Mouse (Mus musculus) myocyte (in vitro differentiated cells): ENCODE results near the gene Prkcz. TPM values are rescaled to one million over a fixed set of nuclear protein-coding genes. Genes with fewer than 3 reads are reported as not detected.

Experiments
- H3K27me3 ChIP-seq: one replicate; pipeline ENCODE4 v1.6.1; 2011; ENCODE audit not compliant: control insufficient read depth, insufficient read depth, insufficient read length
- H3K36me3 ChIP-seq: one replicate; pipeline ENCODE4 v1.6.1; 2011; ENCODE audit not compliant: control insufficient read depth, insufficient read depth
- H3K4me2 ChIP-seq: one replicate; pipeline ENCODE4 v1.6.1; 2011; ENCODE audit warnings: low read depth, control low read depth
- H3K4me3 ChIP-seq: one replicate; pipeline ENCODE4 v1.5.1; 2011; ENCODE audit warnings: mild to moderate bottlenecking, control low read depth, moderate library complexity
- H3K79me2 ChIP-seq: one replicate; pipeline ENCODE4 v1.6.1; 2011; ENCODE audit not compliant: control insufficient read depth, insufficient read depth
- H3ac ChIP-seq: one replicate; pipeline ENCODE4 v1.6.1; 2011; ENCODE audit not compliant: control insufficient read depth, insufficient read length
- CEBPB ChIP-seq: IDR thresholded peaks from 2 replicates; pipeline ENCODE4 v1.6.1; 2011; ENCODE audit warnings: mild to moderate bottlenecking, moderate library complexity; ENCODE audit not compliant: poor library complexity, insufficient read depth, severe bottlenecking
- E2F4 ChIP-seq: IDR thresholded peaks from one replicate; pipeline ENCODE4 v1.6.1; 2011; ENCODE audit warnings: mild to moderate bottlenecking, control low read depth, moderate library complexity; ENCODE audit not compliant: insufficient read depth
- MAX ChIP-seq: IDR thresholded peaks from one replicate; pipeline ENCODE4 v1.6.1; 2011; ENCODE audit warnings: low read depth, mild to moderate bottlenecking, control low read depth
- MYOD1 ChIP-seq, 3 experiments: IDR thresholded peaks; one replicate each; pipeline ENCODE4 v1.6.1; 2011; ENCODE audit warnings: control low read depth in 2 of 3, low read depth in 2 of 3, mild to moderate bottlenecking in 2 of 3, moderate library complexity in 1 of 3; ENCODE audit not compliant: insufficient read length in 2 of 3, control insufficient read depth in 1 of 3
- MYOG ChIP-seq, 3 experiments: IDR thresholded peaks; one replicate each; pipeline ENCODE4 v1.6.1; 2011; ENCODE audit warnings: control low read depth in 2 of 3, low read depth in 2 of 3, mild to moderate bottlenecking in 2 of 3; ENCODE audit not compliant: insufficient read length in 2 of 3, control insufficient read depth in 1 of 3, insufficient read depth in 1 of 3
- POLR2A ChIP-seq: IDR thresholded peaks from one replicate; pipeline ENCODE4 v1.6.1; 2011; ENCODE audit warnings: low read depth, mild to moderate bottlenecking, control low read depth, moderate library complexity; ENCODE audit not compliant: insufficient read length
- POLR2AphosphoS2 ChIP-seq: IDR thresholded peaks from one replicate; pipeline ENCODE4 v1.6.1; 2011; ENCODE audit warnings: low read depth, control low read depth; ENCODE audit not compliant: insufficient read length
- REST ChIP-seq: IDR thresholded peaks from one replicate; pipeline ENCODE4 v1.6.1; 2011; ENCODE audit warnings: mild to moderate bottlenecking, control low read depth, moderate library complexity; ENCODE audit not compliant: insufficient read depth, insufficient read length
- SRF ChIP-seq: IDR thresholded peaks from one replicate; pipeline ENCODE4 v1.6.1; 2011; ENCODE audit warnings: low read depth; ENCODE audit not compliant: control insufficient read depth, insufficient read length
- TCF12 ChIP-seq: IDR thresholded peaks from one replicate; pipeline ENCODE4 v1.6.1; 2011; ENCODE audit warnings: mild to moderate bottlenecking, control low read depth; ENCODE audit not compliant: poor library complexity, insufficient read depth, severe bottlenecking
- TCF3 ChIP-seq: IDR thresholded peaks from one replicate; pipeline ENCODE4 v1.6.1; 2011; ENCODE audit warnings: low read depth, control low read depth; ENCODE audit not compliant: insufficient read length
- USF1 ChIP-seq: IDR thresholded peaks from one replicate; pipeline ENCODE4 v1.6.1; 2011; ENCODE audit warnings: low read depth, mild to moderate bottlenecking, control low read depth, moderate library complexity
- polyA plus RNA-seq: library from polyadenylated mRNA; unstranded; fragments of >200 nt; fragmentation: generic; extraction: Trizol; gene quantifications from one replicate; pipeline ENCODE4 v1.2.1, GENCODE M21; 2012; ENCODE audit warnings: missing spikeins

Gene Prkcz
- polyA plus RNA-seq, 1 experiment: 0.36 TPM

DNA sequence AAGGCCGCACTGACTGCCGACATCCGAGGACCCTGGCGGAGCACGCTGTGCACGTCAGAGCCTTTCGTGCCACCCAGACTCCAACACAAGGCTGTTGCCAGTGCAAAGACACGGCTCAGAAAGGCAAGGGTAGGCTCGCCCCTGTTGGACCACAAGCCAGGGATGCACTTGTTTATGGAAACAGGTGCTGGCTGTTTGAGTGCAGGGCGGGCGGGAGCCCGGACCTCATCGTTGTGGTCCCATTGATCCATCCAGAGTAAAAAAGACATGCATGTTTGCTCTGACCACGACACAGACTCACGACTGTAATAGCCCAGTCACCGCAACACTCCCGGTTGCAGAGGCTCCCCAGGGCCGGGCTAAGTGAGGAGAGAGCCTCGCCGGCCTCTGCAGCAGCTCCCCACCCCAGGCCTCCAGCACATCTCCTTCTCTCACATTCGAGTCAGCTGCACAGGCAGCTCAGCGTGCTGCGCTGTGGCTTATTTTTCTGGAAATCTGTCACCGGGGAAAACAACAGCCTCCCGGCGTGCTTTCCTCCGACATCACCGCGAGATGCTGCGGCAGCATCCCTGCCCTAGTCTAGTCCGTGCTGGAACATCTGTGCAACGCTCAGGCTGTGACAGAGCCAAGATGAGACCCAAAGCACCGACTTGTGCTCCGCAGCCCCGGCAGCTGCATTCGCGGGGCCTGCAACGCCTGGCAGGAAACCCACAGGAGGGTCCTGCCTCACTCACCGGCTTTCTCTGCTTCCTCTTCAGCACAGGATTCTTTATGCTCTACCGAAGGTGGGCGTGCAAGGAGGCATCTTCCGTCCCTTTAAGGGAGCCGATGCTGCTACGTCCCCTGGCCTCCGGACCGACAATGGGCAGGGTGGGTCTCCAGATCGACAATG lies 16.2 kb downstream of the Prkcz start:
- no peaks in the 10 kb centered on the region for H3K36me3 ChIP-seq
- H3ac ChIP-seq: no peak overlapping the region
- no peaks in the 10 kb centered on the region for H3K79me2 ChIP-seq
- peaks cover 71% of the 10 kb centered on the region for H3K27me3 ChIP-seq
- H3K4me2 ChIP-seq: peak overlapping the region; percentile 18
- no peak overlapping the region for H3K4me3 ChIP-seq
- TF ChIP-seq MAX: no peak
- no peak for TF ChIP-seq TCF12
- TF ChIP-seq CEBPB: no peak
- no peak for TF ChIP-seq TCF3
- TF ChIP-seq USF1: no peak
- TF ChIP-seq MYOD1 (IDR thresholded peaks at IDR 0.05; ENCODE audit: control insufficient read depth in 1 of 3, insufficient read length in 2 of 3, low read depth in 2 of 3): no peak
- TF ChIP-seq MYOG (IDR thresholded peaks at IDR 0.05; ENCODE audit: control insufficient read depth in 1 of 3, insufficient read depth in 1 of 3, insufficient read length in 2 of 3, low read depth in 2 of 3): no peak
- no peak for TF ChIP-seq E2F4
- TF ChIP-seq POLR2A: no peak
- no peak for TF ChIP-seq POLR2AphosphoS2
- TF ChIP-seq REST: no peak
- TF ChIP-seq SRF: no peak

DNA sequence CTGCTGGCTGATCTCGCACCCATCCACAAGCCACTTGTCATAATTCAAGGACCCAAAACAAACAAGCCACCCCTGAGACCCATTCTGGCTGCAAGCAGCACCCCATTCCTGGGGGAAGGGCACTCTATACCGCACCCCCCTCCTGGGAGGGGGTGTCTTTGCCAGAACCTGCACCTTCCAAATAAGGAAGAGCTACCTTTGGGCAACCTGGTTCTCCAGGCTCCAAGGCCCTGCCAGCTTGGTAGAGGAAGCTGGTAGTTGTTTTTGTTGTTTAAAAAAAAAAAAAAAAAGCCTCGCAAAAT lies 16.9 kb downstream of the Prkcz start:
- Histone ChIP-seq H3K4me3 (no peak overlapping the region), H3K27me3 (peaks cover 71% of the 10 kb centered on the region)

DNA sequence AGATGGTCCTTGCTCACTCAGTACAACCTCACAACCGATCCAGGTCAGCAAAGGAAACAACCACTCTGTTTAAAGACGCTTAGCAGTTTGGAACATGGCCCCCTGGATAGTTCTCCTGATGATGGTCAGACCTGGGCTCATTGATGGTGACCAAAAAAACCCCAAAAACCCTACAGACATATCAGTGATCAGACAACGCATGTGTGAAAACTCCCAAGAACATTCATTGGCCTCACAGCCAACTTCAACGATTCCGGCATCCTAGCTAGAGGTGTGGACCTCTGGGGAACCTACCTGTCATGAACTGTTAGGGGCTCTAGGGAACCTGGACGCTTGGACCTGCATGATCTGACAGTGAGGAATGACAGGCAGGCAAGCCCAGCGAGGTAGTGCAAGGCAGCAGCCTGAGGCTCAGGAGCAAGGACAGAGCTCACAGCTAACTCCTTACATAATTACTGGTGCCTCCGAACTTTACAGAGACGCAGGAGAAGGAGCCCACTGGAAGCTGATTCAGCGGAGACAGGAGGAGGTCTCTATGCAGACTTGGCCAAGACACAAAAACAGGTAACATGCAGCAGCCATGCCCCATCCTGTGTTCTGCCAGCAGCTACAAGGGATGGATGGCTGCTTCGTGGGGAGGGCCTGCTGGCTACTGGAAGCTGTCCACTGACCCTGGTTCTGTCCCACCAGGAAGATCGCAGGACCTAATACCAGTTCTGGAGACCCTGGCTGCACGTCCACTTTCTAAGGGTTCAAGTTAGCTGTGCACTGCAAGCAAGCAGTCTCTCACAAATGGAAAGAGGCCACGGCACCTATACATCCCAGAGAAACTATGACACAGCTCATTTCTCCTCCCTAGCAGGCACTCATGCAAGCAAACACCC lies 17.5 kb downstream of the Prkcz start:
- Histone ChIP-seq H3K4me2 (no peak overlapping the region), H3K79me2 (no peaks in the 10 kb centered on the region), H3K27me3 (peaks cover 66% of the 10 kb centered on the region), H3K36me3 (no peaks in the 10 kb centered on the region), H3ac (no peak overlapping the region), H3K4me3 (no peak overlapping the region)
- TF ChIP-seq MYOD1 (IDR thresholded peaks at IDR 0.05; ENCODE audit: control insufficient read depth in 1 of 3, insufficient read length in 2 of 3, low read depth in 2 of 3) (no peak), POLR2A (no peak), SRF (no peak), POLR2AphosphoS2 (no peak), MAX (no peak), CEBPB (no peak), MYOG (IDR thresholded peaks at IDR 0.05; ENCODE audit: control insufficient read depth in 1 of 3, insufficient read depth in 1 of 3, insufficient read length in 2 of 3, low read depth in 2 of 3) (no peak), TCF12 (no peak), REST (no peak), USF1 (no peak), E2F4 (no peak), TCF3 (no peak)

More for the DNA sequence above, 16.9 kb downstream of the Prkcz start:
- H3K36me3 ChIP-seq: no peaks in the 10 kb centered on the region
- no peaks in the 10 kb centered on the region for H3K79me2 ChIP-seq
- H3K4me2 ChIP-seq: no peak overlapping the region
- H3ac ChIP-seq: no peak overlapping the region
- no peak for TF ChIP-seq USF1

DNA sequence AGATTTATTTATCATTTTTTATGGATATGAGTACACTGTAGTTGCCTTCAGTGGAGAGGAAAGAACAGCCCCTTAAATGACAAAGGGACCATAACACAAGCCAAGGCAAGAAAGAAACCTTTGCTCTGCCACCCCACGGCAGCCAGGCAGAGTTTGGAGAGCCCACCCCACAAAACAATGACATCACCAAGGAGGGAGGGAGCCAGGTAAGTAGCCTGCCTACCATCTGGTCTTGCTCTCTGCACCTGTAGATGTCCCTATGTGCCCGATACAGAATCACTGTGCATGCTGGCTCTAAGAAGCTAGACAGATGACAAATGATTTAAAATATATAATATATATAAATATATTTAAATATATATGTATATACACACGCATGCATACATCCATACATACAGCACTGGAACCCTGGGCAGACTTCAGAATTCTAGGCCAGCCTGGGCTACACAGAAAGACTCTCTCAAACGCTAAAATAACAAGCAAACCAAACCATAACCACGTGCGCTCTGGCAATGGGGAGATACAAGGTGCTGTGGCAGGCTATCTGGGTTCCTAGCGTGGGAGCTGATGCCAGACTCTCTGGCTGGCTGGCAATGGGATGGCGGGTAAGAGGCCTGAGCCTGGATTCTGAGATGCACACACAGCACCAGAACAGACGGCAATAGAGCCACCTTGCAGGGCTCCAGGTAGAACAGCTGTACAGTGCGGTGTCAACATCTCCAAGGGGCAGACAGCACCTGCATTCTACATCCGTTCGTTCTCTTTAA lies 24.7 kb downstream of the Prkcz start:
- Histone ChIP-seq H3ac (no peak overlapping the region), H3K36me3 (no peaks in the 10 kb centered on the region), H3K27me3 (peaks cover 69% of the 10 kb centered on the region), H3K4me2 (no peak overlapping the region), H3K4me3 (no peak overlapping the region), H3K79me2 (no peaks in the 10 kb centered on the region)
- TF ChIP-seq SRF (no peak), TCF3 (no peak), TCF12 (no peak), POLR2AphosphoS2 (no peak), E2F4 (no peak), CEBPB (no peak), MYOD1 (IDR thresholded peaks at IDR 0.05; ENCODE audit: control insufficient read depth in 1 of 3, insufficient read length in 2 of 3, low read depth in 2 of 3) (no peak), USF1 (no peak), MYOG (IDR thresholded peaks at IDR 0.05; ENCODE audit: control insufficient read depth in 1 of 3, insufficient read depth in 1 of 3, insufficient read length in 2 of 3, low read depth in 2 of 3) (no peak), POLR2A (no peak), MAX (no peak), REST (no peak)
